Mouse (Mus musculus) bone marrow macrophage, adult 2 months (primary cell): ENCODE results near the gene Mgat2. TPM values are rescaled to one million over a fixed set of nuclear protein-coding genes. Genes with fewer than 3 reads are reported as not detected.

Experiments used
- H3K27ac ChIP-seq: 2 replicates; pipeline ENCODE4 v1.5.1; 2012; ENCODE audit warnings: low read depth, low read length; ENCODE audit not compliant: insufficient read depth
- H3K4me1 ChIP-seq: 2 replicates; pipeline ENCODE4 v1.6.1; 2012; ENCODE audit warnings: low read length; ENCODE audit not compliant: control insufficient read depth, insufficient read depth
- H3K4me3 ChIP-seq: 2 replicates; pipeline ENCODE4 v1.5.1; 2012; ENCODE audit warnings: mild to moderate bottlenecking, low read length, moderate library complexity; ENCODE audit not compliant: insufficient read depth
- CTCF ChIP-seq: IDR thresholded peaks from 2 replicates; pipeline ENCODE4 v1.5.1; 2012; ENCODE audit warnings: low read depth, mild to moderate bottlenecking, low read length, moderate library complexity
- POLR2A ChIP-seq: IDR thresholded peaks from 2 replicates; pipeline ENCODE4 v1.6.1; 2012; ENCODE audit warnings: mild to moderate bottlenecking, low read depth, low read length, borderline replicate concordance
- polyA plus RNA-seq: library from polyadenylated mRNA; stranded (reverse); fragments of >200 nt; gene quantifications from 2 replicates; pipeline ENCODE4 v1.2.4, GENCODE M21; 2012; ENCODE audit not compliant: missing spikeins, insufficient read depth, insufficient read length

Mgat2 gene
- 58.3 and 60.4 TPM in 2 replicates for polyA plus RNA-seq

- H3K4me1 ChIP-seq: peaks cover 7% of the 10 kb centered on the region
Observed at GRCm38 (mm10) chr12:69183583-69184308, at the start of gene Mgat2, which contains the start of gene Rpl36al. TSS of gene Mgat2 (plus strand) at chr12:69184157. TSS of gene Rpl36al (minus strand) at chr12:69184083.

GRCm38 (mm10) chr12:69139201-69139600 is 44.8 kb upstream of the Mgat2 start:
- Histone ChIP-seq H3K4me1 (no peaks in the 10 kb centered on the region), H3K27ac (no peak overlapping the region), H3K4me3 (no peak overlapping the region)
- TF ChIP-seq POLR2A (no peak), CTCF (no peak)

More at GRCm38 (mm10) chr12:69183583-69184308, at the start of gene Mgat2, which contains the start of gene Rpl36al:
- H3K4me3 ChIP-seq: peak within 1 kb of the TSS; percentile 96
- TF ChIP-seq POLR2A: peak; percentile 69; the same call in 1 of the 2 replicates
- no peak for TF ChIP-seq CTCF
- H3K27ac ChIP-seq: peak within 1 kb of the TSS; percentile 80

GRCm38 (mm10) chr12:69139841-69140240 is 44.1 kb upstream of the Mgat2 start:
- TF ChIP-seq POLR2A: no peak
- TF ChIP-seq CTCF: no peak
- Histone ChIP-seq H3K27ac (no peak overlapping the region), H3K4me3 (no peak overlapping the region), H3K4me1 (no peaks in the 10 kb centered on the region)

GRCm38 (mm10) chr12:69143460-69143859 is 40.5 kb upstream of the Mgat2 start:
- H3K27ac ChIP-seq: no peak overlapping the region
- H3K4me3 ChIP-seq: no peak overlapping the region
- no peak for TF ChIP-seq CTCF
- no peak for TF ChIP-seq POLR2A
- no peaks in the 10 kb centered on the region for H3K4me1 ChIP-seq

GRCm38 (mm10) chr12:69147166-69147735 is 36.7 kb upstream of the Mgat2 start:
- TF ChIP-seq POLR2A: no peak
- TF ChIP-seq CTCF: no peak
- Histone ChIP-seq H3K4me3 (no peak overlapping the region), H3K4me1 (no peaks in the 10 kb centered on the region), H3K27ac (no peak overlapping the region)

GRCm38 (mm10) chr12:69150049-69150448 is 33.9 kb upstream of the Mgat2 start:
- TF ChIP-seq POLR2A (no peak), CTCF (no peak)
- Histone ChIP-seq H3K4me3 (no peak overlapping the region), H3K4me1 (no peaks in the 10 kb centered on the region), H3K27ac (no peak overlapping the region)

- TF ChIP-seq POLR2A (no peak), CTCF (no peak)
- Histone ChIP-seq H3K27ac (no peak overlapping the region), H3K4me3 (no peak overlapping the region), H3K4me1 (peaks cover 6% of the 10 kb centered on the region)
Observed at GRCm38 (mm10) chr12:69155923-69156322, 28.0 kb upstream of the Mgat2 start.

- no peak overlapping the region for H3K27ac ChIP-seq
- no peak for TF ChIP-seq POLR2A
Observed at GRCm38 (mm10) chr12:69156436-69156835, 27.5 kb upstream of the Mgat2 start.

GRCm38 (mm10) chr12:69157107-69157506 is 26.9 kb upstream of the Mgat2 start:
- TF ChIP-seq CTCF (no peak), POLR2A (no peak)
- Histone ChIP-seq H3K4me1 (peaks cover 6% of the 10 kb centered on the region), H3K27ac (peak overlapping the region; percentile 68), H3K4me3 (peak overlapping the region; percentile 17; the same call in 1 of the 2 replicates)

More at GRCm38 (mm10) chr12:69156436-69156835, 27.5 kb upstream of the Mgat2 start:
- Histone ChIP-seq H3K4me1 (peaks cover 6% of the 10 kb centered on the region), H3K4me3 (no peak overlapping the region)

GRCm38 (mm10) chr12:69158366-69158764 is 25.6 kb upstream of the Mgat2 start:
- Histone ChIP-seq H3K4me1 (peaks cover 6% of the 10 kb centered on the region), H3K27ac (peak overlapping the region; percentile 68), H3K4me3 (peak overlapping the region; percentile 89)
- TF ChIP-seq POLR2A: no peak
- TF ChIP-seq CTCF: no peak
